Comparison of ENCODE assay signal across 9 mouse cellular contexts in the genomic region with DNA sequence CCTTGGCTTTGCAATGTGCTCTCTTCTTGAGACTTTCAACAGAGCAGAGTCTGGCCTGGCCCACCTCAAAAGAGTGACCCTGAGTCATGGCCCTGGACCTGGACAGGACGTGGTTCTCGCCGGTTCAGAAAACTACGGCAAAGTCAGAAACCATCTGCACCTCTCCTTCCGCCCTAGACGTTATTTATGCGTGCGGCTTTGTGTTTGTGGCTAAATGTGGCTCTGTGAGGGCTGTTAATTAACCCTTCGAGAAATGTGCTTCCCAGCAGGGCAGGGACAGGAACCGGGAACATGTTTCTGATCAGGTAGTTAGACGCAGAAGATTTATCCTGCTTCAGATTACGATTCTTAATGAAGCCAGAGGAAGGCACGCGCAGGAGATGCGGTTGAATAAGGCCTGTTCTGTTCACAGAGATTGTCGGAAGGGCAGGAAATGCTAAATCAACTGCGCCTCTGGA.
DNase-seq lines count a peak whose midpoint lies in the region; ATAC-seq and TF ChIP-seq lines count a peak whose summit lies in the region.
"Had no signal": no experiment of that assay in that cellular context is flagged by ENCODE, and none has a peak within 500 bp of the region (broad histone marks: within the 10 kb centered on the region; RNA-seq: fewer than 3 reads in every experiment).

No protein-coding gene starts in this region.

- H3K27ac ChIP-seq in lung, embryonic 14.5 days (ENCODE audit: low read depth), result peak overlapping the region; percentile 97
- 0 out of 2 replicates have a peak overlapping the region, but pooled peaks have one; percentile 5 for H3K27ac ChIP-seq in embryonic fibroblast, embryonic 13.5 days (ENCODE audit: insufficient read depth, low read length)
- 0 out of 2 replicates have a peak overlapping the region, but pooled peaks have one; percentile 49 for H3K27ac ChIP-seq in midbrain, postnatal 0 days (ENCODE audit: low read depth, low read length)
- H3K27ac ChIP-seq: macrophage had no signal

- no peak overlapping the region for H3K4me2 ChIP-seq in lung, embryonic 14.5 days
- H3K4me2 ChIP-seq in midbrain, postnatal 0 days (ENCODE audit: low read depth, low read length, poor library complexity, severe bottlenecking), result no peak overlapping the region

- TF ChIP-seq POLR2A in embryonic fibroblast, embryonic 13.5 days (IDR thresholded peaks at IDR 0.05; ENCODE audit: low read depth, low read length), result no peak

- H3K27me3 ChIP-seq in lung, embryonic 14.5 days (ENCODE audit: insufficient read depth, low read length), result no peaks in the 10 kb centered on the region
- no peaks in the 10 kb centered on the region for H3K27me3 ChIP-seq in midbrain, postnatal 0 days (ENCODE audit: insufficient read depth, low read length)

- DNase-seq in lung, embryonic 14.5 days, result no peak
- DNase-seq in lung, postnatal 36 days, result no peak
- DNase-seq in hindlimb bud, embryonic 11.5 days (ENCODE audit: extremely low spot score, low read depth, low spot score), result peak; percentile 79
- no peak for DNase-seq in midbrain, postnatal 0 days (ENCODE audit: low spot score)
- DNase-seq in right cerebral cortex, postnatal 25 days, result no peak
- no peak for DNase-seq in thymus, postnatal 25 days
- DNase-seq in urinary bladder, postnatal 10 days (ENCODE audit: low spot score), result no peak

- TF ChIP-seq CTCF in lung, embryonic 14.5 days (IDR thresholded peaks at IDR 0.05; ENCODE audit: low read depth), result no peak
- no peak for TF ChIP-seq CTCF in embryonic fibroblast, embryonic 13.5 days (IDR thresholded peaks at IDR 0.05; ENCODE audit: borderline replicate concordance, insufficient read depth, low read length)
- no peak for TF ChIP-seq CTCF in midbrain, postnatal 0 days (IDR thresholded peaks at IDR 0.05)

- H3K4me1 ChIP-seq in lung, embryonic 14.5 days (ENCODE audit: insufficient read depth), result peaks cover 75% of the 10 kb centered on the region
- H3K4me1 ChIP-seq in embryonic fibroblast, embryonic 13.5 days (ENCODE audit: control insufficient read depth, insufficient read depth, low read length), result peaks cover 29% of the 10 kb centered on the region
- 0 out of 2 replicates have a peak, but pooled peaks cover 7% of the 10 kb centered on the region for H3K4me1 ChIP-seq in midbrain, postnatal 0 days (ENCODE audit: insufficient read depth, low read length)

- 56% methylated on average over 17 of the region's 17 CpGs for WGBS in lung, embryonic 14.5 days
- WGBS in midbrain, postnatal 0 days, result 51% methylated on average over 17 of the region's 17 CpGs

- no peaks in the 10 kb centered on the region for H3K9me3 ChIP-seq in lung, embryonic 14.5 days (ENCODE audit: low read depth, low read length)
- H3K9me3 ChIP-seq in midbrain, postnatal 0 days (ENCODE audit: low read length), result no peaks in the 10 kb centered on the region

- H3K9ac ChIP-seq in lung, embryonic 14.5 days, result no peak overlapping the region
- H3K9ac ChIP-seq in midbrain, postnatal 0 days (replicated peaks; ENCODE audit: low read length, poor library complexity, severe bottlenecking), result no peak overlapping the region

- no peak for ATAC-seq in lung, embryonic 14.5 days (ENCODE audit: insufficient read depth)
- no peak for ATAC-seq in midbrain, postnatal 0 days (ENCODE audit: low FRiP score)

- no peak overlapping the region for H3K4me3 ChIP-seq in lung, embryonic 14.5 days (ENCODE audit: low read depth, low read length)
- no peak overlapping the region for H3K4me3 ChIP-seq in embryonic fibroblast, embryonic 13.5 days (ENCODE audit: insufficient read depth, low read length)
- H3K4me3 ChIP-seq in midbrain, postnatal 0 days (ENCODE audit: low read depth, low read length), result no peak overlapping the region

- H3K36me3 ChIP-seq in lung, embryonic 14.5 days (ENCODE audit: insufficient read depth), result no peaks in the 10 kb centered on the region
- H3K36me3 ChIP-seq in midbrain, postnatal 0 days (ENCODE audit: insufficient read depth, low read length), result no peaks in the 10 kb centered on the region

Comparison
In these comparisons a context has a peak if more than half of its experiments do, and no peak if none do; other contexts are left out.
1. H3K27ac ChIP-seq: peak in every context shown above with its lines; median percentile 97 in lung, embryonic 14.5 days; 49 in midbrain, postnatal 0 days; 5 in embryonic fibroblast, embryonic 13.5 days.